Mouse (Mus musculus): Measurements from ENCODE around the gene Gtf2f1. TPM values are rescaled to one million over a fixed set of nuclear protein-coding genes. Genes with fewer than 3 reads are reported as not detected.
A peak's percentile ranks its signal among the peaks of the same experiment; 100 is the strongest.

Gene Gtf2f1
- polyA plus RNA-seq, 1 experiment from 2014 or later, result 31.0 TPM

DNA sequence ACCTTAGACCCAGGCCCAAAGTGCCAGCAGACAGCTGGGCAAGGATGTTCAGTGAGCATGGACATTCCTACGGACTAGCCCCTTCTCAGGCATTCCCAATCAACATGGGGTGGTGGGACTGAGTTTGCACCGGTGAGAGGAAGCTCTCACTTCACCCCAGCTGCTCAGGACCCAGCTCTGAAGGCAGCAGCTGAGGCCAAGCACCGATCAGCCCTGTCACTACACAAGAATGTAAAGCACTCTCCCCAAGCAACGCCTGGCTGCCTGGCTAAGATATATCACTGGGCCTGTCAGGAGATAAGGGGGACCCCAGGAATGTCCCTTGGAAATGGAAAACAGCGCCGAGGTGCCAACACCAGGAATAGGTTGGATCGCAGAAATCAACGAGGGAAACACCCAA is 9.9 kb downstream of the Gtf2f1 start:
- peaks cover 26 to 29% of the 10 kb centered on the region in 2 experiments for H3K4me1 ChIP-seq (ENCODE audit: control insufficient read depth in 2 of 2, insufficient read depth in 2 of 2, low read length in 2 of 2)
- no peaks in the 10 kb centered on the region for H3K9me3 ChIP-seq (ENCODE audit: control insufficient read depth, low read length)
- H3K4me3 ChIP-seq (ENCODE audit: control insufficient read depth in 1 of 2, insufficient read depth in 1 of 2, low read depth in 1 of 2, low read length in 2 of 2), result no peak overlapping the region
- ATAC-seq (ENCODE audit: insufficient number of reproducible peaks, insufficient read depth, low FRiP score, low read depth), result no peak
- H3K9ac ChIP-seq (ENCODE audit: low read length), result peak overlapping the region; percentile 67
- peak overlapping the region; percentile 37 for H3K4me2 ChIP-seq (ENCODE audit: low read length)
- no peaks in the 10 kb centered on the region for H3K27me3 ChIP-seq (ENCODE audit: control insufficient read depth, insufficient read depth, low read length)
- WGBS, result 8% methylated on average over 8 of the region's 8 CpGs
- peak overlapping the region; percentile 73 to 79 for H3K27ac ChIP-seq (replicated peaks in 1 of 2; ENCODE audit: control insufficient read depth in 1 of 2, insufficient read depth in 1 of 2, low read depth in 2 of 2, low read length in 2 of 2)
- H3K36me3 ChIP-seq (ENCODE audit: control insufficient read depth, insufficient read depth, low read length), result peaks cover 66% of the 10 kb centered on the region

GRCm38 (mm10) chr17:56999968-57000609 is 11.0 kb downstream of the Gtf2f1 start, which contains the start of gene Pspn:
Gene Pspn (minus strand): TSS chr17:57000018.
- Histone ChIP-seq H3K4me2 (ENCODE audit: low read length) (no peak within 1 kb of the TSS), H3K36me3 (ENCODE audit: control insufficient read depth, insufficient read depth, low read length) (peaks cover 66% of the 10 kb centered on the region), H3K4me1 (ENCODE audit: control insufficient read depth in 2 of 2, insufficient read depth in 2 of 2, low read length in 2 of 2) (peaks cover 26 to 29% of the 10 kb centered on the region in 2 experiments), H3K4me3 (ENCODE audit: control insufficient read depth in 1 of 2, insufficient read depth in 1 of 2, low read depth in 1 of 2, low read length in 2 of 2) (no peak within 1 kb of the TSS), H3K9me3 (ENCODE audit: control insufficient read depth, low read length) (no peaks in the 10 kb centered on the region), H3K27me3 (ENCODE audit: control insufficient read depth, insufficient read depth, low read length) (no peaks in the 10 kb centered on the region), H3K27ac (replicated peaks in 1 of 2; ENCODE audit: control insufficient read depth in 1 of 2, insufficient read depth in 1 of 2, low read depth in 2 of 2, low read length in 2 of 2) (peak within 1 kb of the TSS; percentile 73 to 79), H3K9ac (ENCODE audit: low read length) (peak within 1 kb of the TSS; percentile 67)
- 79% methylated on average over 9 of the region's 9 CpGs for WGBS
- ATAC-seq (ENCODE audit: insufficient number of reproducible peaks, insufficient read depth, low FRiP score, low read depth), result no peak

DNA sequence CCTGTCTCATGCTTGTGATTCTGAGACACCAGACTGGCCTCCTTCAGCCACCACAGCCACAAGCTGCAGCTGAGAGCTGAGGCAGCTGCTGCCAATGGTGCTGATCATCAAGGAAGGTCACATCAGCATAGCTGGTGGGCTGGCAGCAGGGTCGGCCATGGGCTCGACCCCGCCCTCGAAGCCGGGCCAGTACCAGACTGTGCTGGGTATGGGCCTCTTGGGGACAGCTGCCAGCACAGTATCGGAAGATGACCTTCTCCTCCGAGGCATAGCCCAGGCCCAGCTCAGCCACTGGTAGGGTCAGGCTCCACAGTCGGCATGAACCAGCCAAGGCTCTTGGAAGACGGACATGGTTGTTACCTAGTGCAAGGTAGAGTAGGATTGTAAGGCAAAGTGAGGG is 11.7 kb downstream of the Gtf2f1 start:
- Histone ChIP-seq H3K27ac (replicated peaks in 1 of 2; ENCODE audit: control insufficient read depth in 1 of 2, insufficient read depth in 1 of 2, low read depth in 2 of 2, low read length in 2 of 2) (no peak overlapping the region), H3K4me1 (ENCODE audit: control insufficient read depth in 2 of 2, insufficient read depth in 2 of 2, low read length in 2 of 2) (peaks cover 26 to 29% of the 10 kb centered on the region in 2 experiments), H3K4me2 (ENCODE audit: low read length) (no peak overlapping the region), H3K36me3 (ENCODE audit: control insufficient read depth, insufficient read depth, low read length) (peaks cover 66% of the 10 kb centered on the region), H3K4me3 (ENCODE audit: control insufficient read depth in 1 of 2, insufficient read depth in 1 of 2, low read depth in 1 of 2, low read length in 2 of 2) (no peak overlapping the region), H3K9ac (ENCODE audit: low read length) (no peak overlapping the region), H3K9me3 (ENCODE audit: control insufficient read depth, low read length) (no peaks in the 10 kb centered on the region), H3K27me3 (ENCODE audit: control insufficient read depth, insufficient read depth, low read length) (no peaks in the 10 kb centered on the region)
- 91% methylated on average over 9 of the region's 9 CpGs for WGBS
- no peak for ATAC-seq (ENCODE audit: insufficient number of reproducible peaks, insufficient read depth, low FRiP score, low read depth)

GRCm38 (mm10) chr17:56997029-56997667 is 13.9 kb downstream of the Gtf2f1 start, which contains the start of gene Alkbh7:
Gene Alkbh7 (plus strand): TSS chr17:56997339.
- Histone ChIP-seq H3K9me3 (ENCODE audit: control insufficient read depth, low read length) (no peaks in the 10 kb centered on the region), H3K27ac (replicated peaks in 1 of 2; ENCODE audit: control insufficient read depth in 1 of 2, insufficient read depth in 1 of 2, low read depth in 2 of 2, low read length in 2 of 2) (peak within 1 kb of the TSS; percentile 61 to 72; a peak in 2 of 4 replicates), H3K27me3 (ENCODE audit: control insufficient read depth, insufficient read depth, low read length) (no peaks in the 10 kb centered on the region), H3K36me3 (ENCODE audit: control insufficient read depth, insufficient read depth, low read length) (peaks cover 68% of the 10 kb centered on the region), H3K4me3 (ENCODE audit: control insufficient read depth in 1 of 2, insufficient read depth in 1 of 2, low read depth in 1 of 2, low read length in 2 of 2) (peak within 1 kb of the TSS; percentile 77 to 80), H3K4me2 (ENCODE audit: low read length) (peak within 1 kb of the TSS; percentile 63), H3K4me1 (ENCODE audit: control insufficient read depth in 2 of 2, insufficient read depth in 2 of 2, low read length in 2 of 2) (peaks cover 26 to 29% of the 10 kb centered on the region in 2 experiments), H3K9ac (ENCODE audit: low read length) (peak within 1 kb of the TSS; percentile 72)
- ATAC-seq (ENCODE audit: insufficient number of reproducible peaks, insufficient read depth, low FRiP score, low read depth), result peak; percentile 99
- WGBS, result under 1% methylated on average over 38 of the region's 38 CpGs

DNA sequence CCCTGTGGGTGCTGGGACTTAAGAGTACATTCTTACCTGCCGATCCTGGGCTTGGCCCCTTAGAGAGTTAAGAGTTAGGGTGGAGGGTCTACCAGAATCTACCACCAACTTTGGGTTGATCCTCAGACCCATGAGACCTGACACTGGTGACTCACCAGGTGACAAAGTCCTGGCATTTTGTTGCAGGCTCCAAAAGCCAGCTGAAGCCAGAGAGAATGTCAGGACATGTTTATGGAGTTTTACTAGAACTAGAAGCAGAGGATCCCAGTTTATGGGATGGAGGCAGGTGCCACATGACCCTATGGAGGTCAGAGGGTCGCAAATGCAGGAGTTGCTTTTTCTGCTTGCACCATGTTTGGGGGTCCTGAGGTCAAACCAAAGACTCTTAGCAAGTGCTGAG is 14.6 kb downstream of the Gtf2f1 start:
- Histone ChIP-seq H3K36me3 (ENCODE audit: control insufficient read depth, insufficient read depth, low read length) (peaks cover 72% of the 10 kb centered on the region), H3K4me3 (ENCODE audit: control insufficient read depth in 1 of 2, insufficient read depth in 1 of 2, low read depth in 1 of 2, low read length in 2 of 2) (peak overlapping the region in 1 of 2 experiments; percentile 77; a peak in 1 of 4 replicates)
- 70% methylated on average over 2 of the region's 2 CpGs for WGBS

GRCm38 (mm10) chr17:56995046-56995445 is 16.0 kb downstream of the Gtf2f1 start:
- WGBS, result 86% methylated on average over 8 of the region's 8 CpGs
- H3K4me3 ChIP-seq (ENCODE audit: control insufficient read depth in 1 of 2, insufficient read depth in 1 of 2, low read depth in 1 of 2, low read length in 2 of 2), result no peak overlapping the region
- no peak overlapping the region for H3K4me2 ChIP-seq (ENCODE audit: low read length)
- H3K36me3 ChIP-seq (ENCODE audit: control insufficient read depth, insufficient read depth, low read length), result peaks cover 66% of the 10 kb centered on the region
- no peaks in the 10 kb centered on the region for H3K9me3 ChIP-seq (ENCODE audit: control insufficient read depth, low read length)
- ATAC-seq (ENCODE audit: insufficient number of reproducible peaks, insufficient read depth, low FRiP score, low read depth), result no peak
- peaks cover 13 to 15% of the 10 kb centered on the region in 2 experiments; a peak in 3 of 4 replicates for H3K4me1 ChIP-seq (ENCODE audit: control insufficient read depth in 2 of 2, insufficient read depth in 2 of 2, low read length in 2 of 2)
- H3K27me3 ChIP-seq (ENCODE audit: control insufficient read depth, insufficient read depth, low read length), result no peaks in the 10 kb centered on the region
- H3K9ac ChIP-seq (ENCODE audit: low read length), result no peak overlapping the region
- H3K27ac ChIP-seq (replicated peaks in 1 of 2; ENCODE audit: control insufficient read depth in 1 of 2, insufficient read depth in 1 of 2, low read depth in 2 of 2, low read length in 2 of 2), result no peak overlapping the region

More for the DNA sequence above, 14.6 kb downstream of the Gtf2f1 start:
- ATAC-seq (ENCODE audit: insufficient number of reproducible peaks, insufficient read depth, low FRiP score, low read depth), result no peak
- Histone ChIP-seq H3K4me1 (ENCODE audit: control insufficient read depth in 2 of 2, insufficient read depth in 2 of 2, low read length in 2 of 2) (peaks cover 21 to 24% of the 10 kb centered on the region in 2 experiments), H3K9me3 (ENCODE audit: control insufficient read depth, low read length) (no peaks in the 10 kb centered on the region), H3K4me2 (ENCODE audit: low read length) (peak overlapping the region; percentile 63), H3K27ac (replicated peaks in 1 of 2; ENCODE audit: control insufficient read depth in 1 of 2, insufficient read depth in 1 of 2, low read depth in 2 of 2, low read length in 2 of 2) (peak overlapping the region; percentile 11 to 20; a peak in 1 of 4 replicates), H3K27me3 (ENCODE audit: control insufficient read depth, insufficient read depth, low read length) (no peaks in the 10 kb centered on the region), H3K9ac (ENCODE audit: low read length) (peak overlapping the region; percentile 10; the same call in 1 of the 2 replicates)

- no peak for ATAC-seq (ENCODE audit: insufficient number of reproducible peaks, insufficient read depth, low FRiP score, low read depth)
- no peaks in the 10 kb centered on the region for H3K27me3 ChIP-seq (ENCODE audit: control insufficient read depth, insufficient read depth, low read length)
- H3K4me2 ChIP-seq (ENCODE audit: low read length), result peak overlapping the region; percentile 93
- peak overlapping the region; percentile 76 to 83 for H3K4me3 ChIP-seq (ENCODE audit: control insufficient read depth in 1 of 2, insufficient read depth in 1 of 2, low read depth in 1 of 2, low read length in 2 of 2)
- H3K4me1 ChIP-seq (ENCODE audit: control insufficient read depth in 2 of 2, insufficient read depth in 2 of 2, low read length in 2 of 2), result peaks cover 6% of the 10 kb centered on the region in 2 experiments; a peak in 3 of 4 replicates
- no peak overlapping the region for H3K27ac ChIP-seq (replicated peaks in 1 of 2; ENCODE audit: control insufficient read depth in 1 of 2, insufficient read depth in 1 of 2, low read depth in 2 of 2, low read length in 2 of 2)
- H3K36me3 ChIP-seq (ENCODE audit: control insufficient read depth, insufficient read depth, low read length), result peaks cover 43% of the 10 kb centered on the region
- no peaks in the 10 kb centered on the region for H3K9me3 ChIP-seq (ENCODE audit: control insufficient read depth, low read length)
- H3K9ac ChIP-seq (ENCODE audit: low read length), result peak overlapping the region; percentile 92
- 75% methylated on average over 2 of the region's 2 CpGs for WGBS
Measured at GRCm38 (mm10) chr17:56990966-56991365, 20.1 kb downstream of the Gtf2f1 start.

Data from heart, embryonic 14.5 days (tissue).